Mouse (Mus musculus) ES-E14 (cell line): ENCODE data around the gene Ropn1. TPM values are rescaled to one million over a fixed set of nuclear protein-coding genes. Genes with fewer than 3 reads are reported as not detected.

Experiments used
- DNase-seq: peaks from one replicate; pipeline ENCODE4 v3.0.0-alpha.2; 2013; ENCODE audit warnings: low read depth, low spot score
- H3K27ac ChIP-seq: 2 replicates; pipeline ENCODE4 v1.5.1; 2012; ENCODE audit warnings: low read depth, mild to moderate bottlenecking, low read length, moderate library complexity, mixed read lengths; ENCODE audit not compliant: poor library complexity, insufficient read depth, severe bottlenecking
- H3K36me3 ChIP-seq: 2 replicates; pipeline ENCODE4 v1.6.1; 2012; ENCODE audit warnings: mild to moderate bottlenecking, low read length, moderate library complexity, mixed read lengths; ENCODE audit not compliant: control insufficient read depth, poor library complexity, insufficient read depth, severe bottlenecking
- H3K4me1 ChIP-seq, 2 experiments: fragments of 150-350 bp in 1 of 2; sonication (generic) in 1 of 2; 2 replicates each; pipeline ENCODE4 v1.6.1; 2012; ENCODE audit warnings: low read length in 2 of 2, mild to moderate bottlenecking in 1 of 2, mixed read lengths in 1 of 2; ENCODE audit not compliant: control insufficient read depth in 2 of 2, insufficient read depth in 2 of 2, poor library complexity in 1 of 2
- H3K4me3 ChIP-seq, 2 experiments: fragments of 150-350 bp in 1 of 2; sonication (generic) in 1 of 2; 2 replicates each; pipeline ENCODE4 v1.5.1; 2012; ENCODE audit warnings: low read length in 2 of 2, low read depth in 1 of 2, mild to moderate bottlenecking in 1 of 2, mixed read lengths in 1 of 2; ENCODE audit not compliant: insufficient read depth in 1 of 2, poor library complexity in 1 of 2, severe bottlenecking in 1 of 2
- H3K9ac ChIP-seq: 2 replicates; pipeline ENCODE4 v1.6.1; 2012; ENCODE audit warnings: low read depth, mild to moderate bottlenecking, low read length, mixed read lengths; ENCODE audit not compliant: poor library complexity, insufficient read depth, severe bottlenecking
- H3K9me3 ChIP-seq: fragments of 150-350 bp; sonication (generic); 2 replicates; pipeline ENCODE4 v1.6.1; 2012; ENCODE audit warnings: low read depth, mild to moderate bottlenecking, low read length; ENCODE audit not compliant: control insufficient read depth, insufficient read depth
- CHD2 ChIP-seq: IDR thresholded peaks from 2 replicates; pipeline ENCODE4 v1.6.1; 2014; ENCODE audit warnings: mild to moderate bottlenecking, low read depth, low read length, inconsistent platforms
- HCFC1 ChIP-seq: IDR thresholded peaks from 2 replicates; pipeline ENCODE4 v1.6.1; 2012; ENCODE audit warnings: low read length, inconsistent platforms, borderline replicate concordance; ENCODE audit not compliant: insufficient read depth
- MAFK ChIP-seq: IDR thresholded peaks from 2 replicates; pipeline ENCODE4 v1.6.1; 2014; ENCODE audit warnings: mild to moderate bottlenecking, low read depth, low read length, inconsistent platforms; ENCODE audit not compliant: insufficient read depth
- ZC3H11A ChIP-seq: IDR thresholded peaks from 2 replicates; pipeline ENCODE4 v1.6.1; 2012; ENCODE audit warnings: low read depth, mild to moderate bottlenecking, inconsistent platforms, low read length, borderline replicate concordance
- ZNF384 ChIP-seq: IDR thresholded peaks from 2 replicates; pipeline ENCODE4 v1.6.1; 2012; ENCODE audit warnings: low read depth, low read length, inconsistent platforms
- in situ Hi-C, 2 experiments: fragments of 600-800 bp; cut with MboI; formaldehyde crosslinking; loops; one replicate each; pipeline ENCODE4 v1.15.1; 2025; ENCODE audit warnings: low sequenced_read_pairs in 2 of 2, inconsistent platforms in 1 of 2; ENCODE audit not compliant: unreplicated experiment in 2 of 2
- total RNA-seq: library from RNA; depleted of rRNA; stranded (reverse); fragments of 300-350 nt; gene quantifications from 2 replicates; pipeline ENCODE4 v1.2.3, GENCODE M21; 2012

Ropn1 gene
- total RNA-seq, 1 experiment: not detected

DNA sequence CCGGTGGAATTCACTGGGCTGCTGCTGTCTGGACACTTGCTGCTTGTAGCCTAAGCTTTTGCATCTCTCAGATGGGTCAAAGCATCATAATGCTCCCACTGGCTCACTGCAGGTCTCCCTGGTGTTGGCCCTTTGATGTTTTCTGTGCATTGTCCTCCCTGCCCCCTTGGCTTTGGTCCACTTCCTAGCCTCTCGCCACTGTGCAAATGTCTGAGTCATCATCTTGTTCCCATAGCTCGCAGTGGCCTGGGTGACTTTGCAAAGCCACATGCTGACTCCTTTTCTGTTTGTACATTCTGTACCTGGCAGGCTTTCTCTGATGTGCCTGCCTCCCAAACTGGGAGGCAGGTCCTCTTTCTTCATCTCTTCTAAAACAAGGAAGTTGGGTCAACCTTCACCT is 23.1 kb downstream of the Ropn1 start:
- Histone ChIP-seq H3K9ac (no peak overlapping the region), H3K36me3 (no peaks in the 10 kb centered on the region), H3K4me3 (no peak overlapping the region), H3K27ac (no peak overlapping the region), H3K4me1 (peaks cover 0 to 5% of the 10 kb centered on the region in 2 experiments; a peak in 2 of 4 replicates), H3K9me3 (no peaks in the 10 kb centered on the region)
- no peak for DNase-seq
- no peak for TF ChIP-seq HCFC1
- no peak for TF ChIP-seq ZC3H11A
- no peak for TF ChIP-seq CHD2
- TF ChIP-seq MAFK: no peak
- TF ChIP-seq ZNF384: no peak
- in situ Hi-C loops: no loop called here

DNA sequence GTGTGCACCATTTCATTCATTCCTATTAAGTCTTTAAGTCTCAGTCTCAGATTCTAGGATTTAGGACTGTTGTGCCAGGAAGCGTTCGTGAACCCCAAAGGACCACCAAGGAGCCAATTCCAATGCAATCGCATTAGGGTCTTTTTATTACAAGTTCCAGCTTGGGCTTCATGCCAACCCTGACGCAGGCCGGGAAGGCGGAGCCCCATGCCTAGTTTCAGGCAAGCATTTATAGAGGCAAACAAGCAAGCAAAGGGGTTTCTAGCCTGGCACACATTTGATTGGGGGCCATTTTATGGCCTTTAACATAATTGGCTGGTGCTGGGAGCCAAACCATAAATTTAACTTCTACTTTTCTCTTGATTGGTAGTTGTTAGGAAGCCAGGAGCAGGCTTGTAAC is 24.6 kb downstream of the Ropn1 start:
- Histone ChIP-seq H3K4me1 (no peaks in the 10 kb centered on the region), H3K9ac (no peak overlapping the region), H3K9me3 (no peaks in the 10 kb centered on the region), H3K36me3 (no peaks in the 10 kb centered on the region), H3K27ac (no peak overlapping the region), H3K4me3 (no peak overlapping the region)
- DNase-seq: no peak
- TF ChIP-seq ZC3H11A (no peak), CHD2 (no peak)
- in situ Hi-C loops: no loop called here

DNA sequence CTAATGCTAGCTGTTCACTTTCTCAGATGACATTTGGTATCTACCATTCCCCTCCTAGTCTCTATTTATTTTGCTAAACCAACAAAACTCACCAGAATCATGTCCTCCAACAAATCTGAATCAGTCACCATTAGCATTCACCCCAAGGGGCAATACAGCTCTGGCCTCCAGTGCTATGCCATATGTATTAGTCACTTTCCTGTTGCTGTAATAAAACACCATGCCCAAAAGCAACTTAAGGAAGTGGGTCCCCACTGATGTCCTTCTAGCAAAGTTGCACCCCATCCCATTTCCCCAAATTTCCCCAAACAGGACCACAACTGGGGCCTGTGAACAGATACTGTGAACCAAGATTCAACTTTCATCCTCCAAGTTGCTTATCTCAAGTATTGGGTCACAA is 32.1 kb downstream of the Ropn1 start:
- TF ChIP-seq ZC3H11A: no peak
- TF ChIP-seq HCFC1: no peak
- TF ChIP-seq CHD2: no peak
- TF ChIP-seq ZNF384: no peak
- TF ChIP-seq MAFK: no peak
- no peak for DNase-seq
- in situ Hi-C loops: no loop called here

DNA sequence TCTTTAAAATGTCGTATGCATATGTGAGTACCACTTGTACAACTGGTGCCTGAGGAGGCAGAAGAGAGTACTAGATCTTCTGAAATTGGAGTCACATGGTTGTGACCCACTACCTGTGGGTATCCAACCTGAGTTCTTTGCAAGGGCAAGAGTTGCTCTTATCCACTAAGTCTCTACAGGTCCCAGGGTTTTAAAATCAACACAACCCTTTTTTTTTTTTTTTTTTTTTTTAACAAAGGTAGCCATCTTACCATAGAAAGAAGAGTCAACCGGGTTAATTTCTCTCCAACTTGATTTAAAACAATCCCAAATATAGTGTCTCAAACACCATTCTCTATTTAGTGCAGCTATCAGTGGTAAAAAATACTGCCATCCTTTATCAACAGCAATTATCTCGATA is 40.2 kb downstream of the Ropn1 start:
- Histone ChIP-seq H3K9ac (no peak overlapping the region), H3K36me3 (no peaks in the 10 kb centered on the region; the same call in 1 of the 2 replicates), H3K4me1 (peaks cover 2 to 3% of the 10 kb centered on the region in 2 experiments; a peak in 3 of 4 replicates), H3K27ac (no peak overlapping the region), H3K4me3 (peak overlapping the region in 1 of 2 experiments; percentile 27; a peak in 1 of 4 replicates), H3K9me3 (no peaks in the 10 kb centered on the region)
- no peak for TF ChIP-seq CHD2
- TF ChIP-seq MAFK: no peak
- TF ChIP-seq ZNF384: 0 out of 2 replicates have a peak, but pooled peaks have one; percentile 58
- in situ Hi-C loops: no loop called here
- DNase-seq: no peak

More for the DNA sequence above, 32.1 kb downstream of the Ropn1 start:
- H3K9ac ChIP-seq: no peak overlapping the region
- H3K27ac ChIP-seq: no peak overlapping the region
- no peak overlapping the region for H3K4me3 ChIP-seq
- H3K36me3 ChIP-seq: no peaks in the 10 kb centered on the region
- no peaks in the 10 kb centered on the region for H3K4me1 ChIP-seq
- H3K9me3 ChIP-seq: no peaks in the 10 kb centered on the region

DNA sequence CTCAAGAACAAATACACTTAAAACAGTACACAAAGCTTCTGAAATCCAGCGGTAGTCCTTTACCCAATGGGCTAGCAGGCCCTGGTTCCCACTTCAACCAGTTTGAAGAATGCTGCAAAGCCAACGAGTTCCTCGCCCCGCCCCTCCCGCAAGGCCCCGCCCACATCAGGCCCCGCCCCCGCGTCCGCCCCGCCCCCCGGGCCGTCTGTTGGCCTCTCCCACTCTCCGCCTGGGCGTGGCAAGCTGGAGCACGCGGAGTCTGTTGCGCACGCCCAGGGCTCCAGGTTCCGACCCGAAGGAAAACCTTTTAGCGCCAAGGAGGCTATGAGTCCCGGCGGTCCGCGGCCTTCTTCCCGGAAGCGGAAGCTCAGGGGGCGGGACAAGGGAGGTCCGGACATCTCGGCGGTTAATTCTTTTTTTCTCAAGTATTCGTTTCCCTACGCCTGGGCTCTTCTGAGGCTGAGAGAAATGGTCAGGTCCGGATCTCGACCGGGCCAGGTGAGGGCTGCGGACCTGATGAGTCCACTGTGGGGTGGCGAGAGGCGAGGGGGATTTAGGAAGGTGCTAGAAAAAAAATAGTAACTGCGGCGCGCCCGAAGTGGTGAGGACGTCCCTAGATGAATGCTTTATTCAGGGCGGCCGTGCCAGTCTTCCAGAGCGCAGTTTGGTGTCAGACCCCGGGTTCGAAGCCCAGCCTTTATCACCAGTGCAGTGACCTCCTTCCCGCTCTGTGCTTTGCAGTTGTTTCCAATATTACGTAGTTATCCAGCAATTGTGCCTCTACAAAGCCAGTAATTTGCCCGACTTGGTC is 40.8 kb downstream of the Ropn1 start, which contains the start of gene Ccdc14:
Gene Ccdc14 (plus strand): TSS at position 283 of the 811 bp plus-strand sequence.
- in situ Hi-C loops: no loop called here
- no peak for TF ChIP-seq MAFK
- no peak for TF ChIP-seq HCFC1
- TF ChIP-seq ZNF384: no peak
- no peak for TF ChIP-seq CHD2
- no peak for TF ChIP-seq ZC3H11A
- Histone ChIP-seq H3K4me1 (peaks cover 2 to 3% of the 10 kb centered on the region in 2 experiments; a peak in 3 of 4 replicates), H3K27ac (peak within 1 kb of the TSS; percentile 83), H3K4me3 (peak within 1 kb of the TSS; percentile 90 to 93), H3K36me3 (no peaks in the 10 kb centered on the region; the same call in 1 of the 2 replicates), H3K9me3 (no peaks in the 10 kb centered on the region), H3K9ac (peak within 1 kb of the TSS; percentile 95)
- DNase-seq: peak; percentile 95
